Mouse (Mus musculus) c-Kit-negative CD71-positive TER-119-positive erythroid progenitor cells, embryonic 14.5 days (primary cell): Measurements from ENCODE around the gene Fbxo28.

Experiments
- DNase-seq: peaks from one replicate; pipeline ENCODE4 v3.0.0-alpha.2; 2013; ENCODE audit warnings: low read depth, low spot score

Gene Fbxo28

DNA sequence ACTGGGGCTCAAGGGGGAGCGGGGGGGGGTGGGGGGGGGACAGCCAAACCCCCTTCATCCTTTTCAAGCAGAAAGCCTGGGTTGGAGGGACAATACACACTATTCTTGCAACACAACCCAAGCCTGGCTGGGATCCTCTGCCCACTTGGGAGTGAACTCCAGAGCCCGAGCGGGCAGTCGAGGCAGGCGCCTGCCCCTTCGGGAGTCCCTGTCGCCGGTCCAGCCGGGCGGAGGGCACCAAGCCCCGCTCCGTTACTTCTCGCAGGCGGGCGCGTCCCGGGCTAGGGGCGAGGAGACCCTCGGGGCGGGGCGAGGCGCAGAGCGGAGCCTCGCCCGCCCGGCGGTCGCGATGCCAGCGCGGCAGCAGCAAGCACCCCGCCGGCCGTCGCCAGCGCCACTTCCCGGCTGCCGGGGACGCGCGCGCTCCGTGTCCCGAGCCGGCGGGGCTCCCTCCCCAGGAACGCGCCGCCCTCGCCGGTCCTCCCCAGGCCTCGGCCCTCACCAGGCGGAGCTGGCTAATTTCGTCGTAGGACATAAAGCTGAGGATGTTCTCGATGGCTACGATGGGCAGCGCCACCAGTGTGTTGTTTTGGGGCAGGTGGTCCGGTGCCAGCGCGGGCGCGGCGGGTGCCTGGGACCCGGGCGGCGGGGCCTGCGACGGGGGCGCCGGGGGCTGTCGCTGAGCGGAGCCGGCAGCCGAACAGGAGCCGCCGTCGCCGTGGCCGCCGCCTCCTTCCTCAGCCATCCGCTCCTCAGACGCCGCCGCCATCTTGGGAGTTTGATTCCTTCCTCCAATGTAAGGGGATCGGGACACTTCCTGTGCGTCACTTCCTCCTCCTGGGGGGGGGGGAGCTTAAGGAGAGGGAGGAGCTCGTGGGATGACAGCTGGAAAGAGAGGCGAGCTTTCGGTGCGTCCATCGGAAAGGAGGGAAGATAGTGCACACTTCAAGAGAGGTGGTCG lies at the start of gene Fbxo28:
Fbxo28 (minus strand) TSS at position 809 of the 961 bp plus-strand sequence.
- DNase-seq: peak; percentile 72

DNA sequence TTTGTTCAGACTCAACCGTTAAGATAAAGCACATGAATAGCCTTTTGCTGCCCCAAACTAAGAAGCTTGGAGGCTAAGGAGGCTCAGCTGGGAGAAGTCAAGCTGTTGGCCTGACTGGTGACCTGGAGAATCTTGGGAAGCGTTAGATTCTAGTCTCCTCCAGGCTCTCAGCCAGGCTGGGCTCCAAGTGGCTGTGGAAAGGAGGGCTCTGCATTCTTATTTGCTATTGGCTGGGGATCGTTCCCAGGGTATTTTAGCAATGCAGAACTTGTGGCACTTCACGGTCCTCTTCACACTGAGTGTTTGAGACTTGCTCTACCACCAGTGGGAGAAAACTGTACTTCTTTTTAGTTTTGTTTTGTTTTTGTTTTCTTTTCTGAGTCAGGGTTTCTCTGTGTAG lies 47.3 kb upstream of the Fbxo28 start:
- no peak for DNase-seq

DNA sequence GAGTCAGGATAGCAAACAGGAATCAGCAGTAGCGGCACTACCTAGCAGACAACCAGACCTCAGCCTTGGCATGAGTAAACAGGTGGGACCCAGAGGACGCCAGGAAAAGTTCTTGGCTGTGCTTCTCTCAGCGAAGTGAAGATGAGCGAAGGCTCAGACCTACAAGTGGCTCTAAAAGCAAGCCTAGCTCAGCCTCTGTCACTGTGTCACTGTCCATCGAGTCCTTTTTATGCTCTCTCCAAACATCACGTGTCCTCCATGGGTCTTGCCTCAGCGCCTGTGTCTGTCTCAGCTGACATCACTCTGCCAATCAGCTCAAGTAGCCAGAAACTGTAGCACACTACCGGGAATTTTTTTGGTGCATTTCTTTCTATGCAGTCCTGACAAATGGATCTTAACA lies 45.0 kb upstream of the Fbxo28 start:
- DNase-seq: no peak

DNA sequence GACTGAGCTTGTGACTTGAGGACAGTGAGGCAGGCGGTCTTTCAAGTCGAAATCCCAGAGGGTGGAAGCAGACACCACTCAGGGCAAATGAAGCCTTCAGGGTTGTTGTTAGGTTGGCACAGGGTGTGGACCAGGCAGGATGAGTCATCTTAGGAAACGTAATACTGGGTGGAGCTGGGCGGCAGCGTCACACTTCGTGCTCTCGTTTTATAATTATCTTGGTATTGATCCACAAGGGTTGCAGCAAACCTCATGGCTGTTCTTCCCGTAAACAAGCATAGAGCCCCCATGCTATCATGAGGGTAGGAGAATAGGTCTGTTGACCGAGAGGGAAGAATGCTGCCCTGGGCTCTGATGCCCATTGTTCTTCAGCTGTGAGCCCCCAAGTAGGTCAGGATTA lies 41.7 kb upstream of the Fbxo28 start:
- no peak for DNase-seq

DNA sequence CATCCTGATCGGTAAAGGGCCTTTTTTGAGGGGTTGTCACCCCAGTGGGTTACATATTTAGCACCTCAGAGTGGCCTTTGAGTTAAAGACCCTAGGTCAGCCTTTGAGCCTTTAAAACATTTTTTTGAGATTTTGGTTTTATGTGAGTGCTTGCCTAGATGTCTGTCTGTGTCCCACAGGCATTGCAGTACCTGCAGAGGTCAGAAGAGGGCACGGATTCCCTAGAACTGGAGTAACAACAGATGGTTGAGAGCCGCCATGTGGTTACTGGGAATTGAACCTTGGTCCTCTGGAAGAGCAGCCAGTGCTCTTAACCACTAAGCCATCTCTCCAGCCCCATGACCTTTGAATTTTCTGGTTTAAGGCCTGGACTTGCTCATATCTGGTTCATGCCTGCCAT lies 39.9 kb upstream of the Fbxo28 start:
- DNase-seq: no peak

DNA sequence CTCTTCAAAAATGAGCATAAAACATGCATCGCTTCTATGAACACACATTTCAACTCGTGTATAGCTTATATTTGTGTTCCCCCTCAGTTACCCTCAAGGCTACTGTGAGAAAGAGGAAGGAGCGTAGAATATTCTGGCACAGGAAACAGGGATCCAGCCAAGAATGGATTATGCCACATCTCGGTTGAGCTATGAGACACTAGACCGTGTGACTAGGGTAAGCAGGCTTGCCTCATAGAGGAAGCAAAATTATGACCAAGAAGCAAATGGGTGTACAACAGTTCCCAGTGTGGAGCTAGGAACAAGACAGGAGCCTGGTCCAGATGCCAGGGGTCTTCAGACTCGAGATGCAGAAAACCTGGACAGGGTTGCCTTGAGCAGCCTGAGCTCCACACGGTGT lies 39.3 kb upstream of the Fbxo28 start:
- DNase-seq: no peak

DNA sequence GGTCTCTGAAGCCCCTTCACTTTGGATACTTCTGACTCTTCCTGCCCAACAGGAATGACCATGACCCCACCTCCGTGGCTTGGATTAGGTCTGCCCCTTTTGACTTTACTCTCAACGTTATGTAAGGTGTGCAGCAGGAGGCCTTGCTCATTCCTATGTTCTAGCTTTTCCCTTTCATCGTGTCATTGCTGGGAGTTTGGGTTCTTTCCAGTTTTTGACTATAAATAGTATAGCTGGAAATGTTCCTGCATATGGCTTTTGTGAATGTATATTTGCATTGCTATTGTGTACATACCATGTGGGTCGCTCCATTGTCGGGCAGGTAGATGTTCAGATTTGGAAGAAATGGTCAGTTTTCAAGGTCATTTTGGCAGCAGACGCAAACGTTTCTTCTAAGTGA lies 37.4 kb upstream of the Fbxo28 start:
- no peak for DNase-seq

DNA sequence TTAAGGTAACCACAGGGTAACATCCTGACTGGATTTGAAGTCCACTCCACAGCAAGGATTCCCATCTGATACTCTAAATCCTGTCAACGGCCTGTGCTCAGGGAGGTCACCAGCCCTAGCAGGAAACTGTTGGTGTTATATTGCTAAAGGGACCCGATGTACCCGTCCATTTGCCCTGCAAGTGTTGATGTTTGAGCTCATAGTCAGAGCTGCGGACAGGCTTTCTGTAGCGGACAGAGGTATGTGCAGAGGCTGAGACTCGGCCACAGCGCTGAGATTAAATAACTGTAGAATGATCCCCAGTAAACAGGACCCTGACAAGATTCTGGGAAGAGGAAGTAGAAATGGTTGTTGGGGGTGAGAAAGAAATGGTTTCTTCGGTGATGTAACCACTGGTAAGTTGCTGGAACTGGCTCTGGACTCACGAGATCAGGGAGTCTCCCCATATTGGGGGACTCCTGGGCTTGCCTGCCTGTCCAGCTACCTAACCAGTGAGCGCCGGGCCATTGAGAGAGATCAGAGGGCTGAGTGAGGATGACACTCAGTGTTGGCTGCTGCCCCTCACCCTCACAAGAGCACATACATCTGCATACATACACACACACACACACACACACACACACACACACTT lies 36.9 kb upstream of the Fbxo28 start:
- no peak for DNase-seq

DNA sequence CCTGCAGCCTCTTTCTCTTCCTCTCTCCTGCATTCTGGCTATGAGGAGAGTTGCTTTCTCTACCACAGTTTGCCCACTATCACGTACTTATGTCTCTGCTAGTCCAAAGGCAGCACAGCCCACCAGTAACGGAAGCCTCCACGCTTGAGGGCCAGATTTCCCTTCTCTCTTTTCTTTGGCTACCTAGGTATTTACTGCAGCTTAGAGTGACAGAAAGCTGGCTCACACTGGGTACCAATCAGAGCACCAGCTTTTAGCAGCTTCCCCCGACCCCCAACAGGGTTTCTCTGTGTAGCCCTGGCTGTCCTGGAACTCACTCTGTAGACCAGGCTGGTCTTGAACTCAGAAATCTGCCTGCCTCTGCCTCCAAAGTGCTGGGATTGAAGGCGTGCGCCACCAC lies 36.1 kb upstream of the Fbxo28 start:
- no peak for DNase-seq

DNA sequence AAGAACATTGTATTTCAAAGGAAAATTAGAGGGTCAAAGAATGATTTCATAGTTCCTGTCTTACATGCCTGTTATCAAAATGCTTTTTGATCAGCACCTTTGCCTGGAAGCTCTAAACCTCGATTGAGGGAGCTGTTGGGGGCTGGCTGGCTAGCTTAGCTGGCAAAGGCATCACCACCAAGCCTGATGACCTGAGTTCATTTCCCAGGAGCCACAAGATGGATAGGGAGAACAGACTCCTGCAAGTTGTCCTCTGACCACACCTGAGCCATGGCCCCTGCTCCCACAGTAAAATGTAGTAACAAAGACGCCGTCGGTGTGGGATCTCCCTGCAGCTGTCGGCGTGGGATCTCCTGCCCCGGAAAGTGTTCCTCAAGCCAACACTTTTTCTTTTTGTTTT lies 35.4 kb upstream of the Fbxo28 start:
- no peak for DNase-seq

DNA sequence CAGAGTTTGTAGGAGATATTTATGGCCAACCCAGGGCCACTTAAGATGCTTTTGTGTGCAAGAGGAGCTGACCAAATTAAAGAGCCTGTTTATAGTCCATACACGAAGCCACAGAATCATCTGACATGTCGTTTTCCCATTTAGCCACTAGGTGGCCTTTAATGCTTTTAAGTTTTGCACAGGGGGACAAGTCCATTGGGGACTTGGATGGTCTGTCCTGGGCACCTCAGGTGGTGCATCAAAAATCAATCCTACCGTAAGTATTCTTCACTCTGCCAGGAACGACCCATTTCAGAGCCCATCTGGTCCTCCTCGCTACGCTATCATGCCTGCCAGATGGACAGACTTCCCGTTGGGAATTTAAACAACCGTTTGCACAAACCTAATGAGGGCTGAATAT lies 34.8 kb upstream of the Fbxo28 start:
- peak; percentile 24 for DNase-seq

DNA sequence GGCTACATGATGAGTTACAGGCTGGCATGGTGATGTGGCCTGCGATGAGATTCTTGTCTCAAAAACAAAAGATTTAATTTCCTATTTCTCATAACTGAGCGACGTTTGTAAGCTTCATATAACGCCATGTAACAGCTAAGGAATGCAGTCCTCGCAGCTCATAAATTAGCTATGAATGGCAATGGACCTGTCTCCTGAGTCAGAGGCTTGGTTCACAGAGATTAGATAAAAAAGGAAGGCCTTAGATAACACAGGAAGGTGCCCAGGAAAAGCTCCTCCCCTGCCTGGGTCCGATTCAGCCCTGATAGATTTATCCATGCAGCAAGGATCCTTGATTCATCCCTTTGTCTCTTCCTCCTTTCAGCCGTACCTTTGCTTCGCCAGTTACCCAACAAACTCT lies 30.5 kb upstream of the Fbxo28 start:
- no peak for DNase-seq

DNA sequence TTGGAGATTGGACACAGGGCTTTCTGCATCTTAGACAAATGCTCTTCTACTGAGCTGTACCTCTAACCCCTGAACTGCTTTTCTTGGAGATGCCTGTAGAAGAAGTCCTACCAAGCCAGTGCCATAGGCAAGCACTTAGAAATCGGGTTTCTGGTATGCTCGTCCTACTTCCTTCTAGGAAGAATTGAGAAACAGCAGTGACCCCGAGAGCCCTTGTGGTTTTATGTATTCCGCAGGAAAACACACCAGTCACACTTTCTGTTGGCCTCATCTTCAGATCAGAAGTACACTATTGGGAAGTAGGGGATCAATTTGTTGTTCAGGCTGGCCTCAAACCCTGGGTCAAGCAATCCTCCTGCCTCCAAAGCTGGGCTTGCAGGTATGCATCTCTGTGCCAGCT lies 28.0 kb upstream of the Fbxo28 start:
- no peak for DNase-seq

DNA sequence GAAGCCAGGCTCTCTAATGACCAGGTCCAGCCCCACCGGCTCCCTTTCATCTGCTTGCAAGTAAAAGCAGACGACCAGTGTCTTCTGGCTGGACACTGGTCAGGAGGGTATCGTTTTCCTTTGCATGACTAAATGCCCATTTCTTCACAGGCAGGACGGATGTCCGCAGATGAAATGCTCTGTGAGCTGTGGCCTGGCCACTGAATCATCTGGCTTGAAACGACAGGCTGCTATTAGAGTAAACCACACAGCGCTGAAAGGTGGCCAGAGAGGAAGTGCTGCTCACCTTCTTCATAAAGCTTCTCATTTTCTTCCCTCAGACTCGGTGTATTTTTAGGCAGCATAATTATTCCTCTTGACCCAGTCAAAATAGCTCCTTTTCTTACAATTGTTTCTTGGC lies 27.4 kb upstream of the Fbxo28 start:
- no peak for DNase-seq

DNA sequence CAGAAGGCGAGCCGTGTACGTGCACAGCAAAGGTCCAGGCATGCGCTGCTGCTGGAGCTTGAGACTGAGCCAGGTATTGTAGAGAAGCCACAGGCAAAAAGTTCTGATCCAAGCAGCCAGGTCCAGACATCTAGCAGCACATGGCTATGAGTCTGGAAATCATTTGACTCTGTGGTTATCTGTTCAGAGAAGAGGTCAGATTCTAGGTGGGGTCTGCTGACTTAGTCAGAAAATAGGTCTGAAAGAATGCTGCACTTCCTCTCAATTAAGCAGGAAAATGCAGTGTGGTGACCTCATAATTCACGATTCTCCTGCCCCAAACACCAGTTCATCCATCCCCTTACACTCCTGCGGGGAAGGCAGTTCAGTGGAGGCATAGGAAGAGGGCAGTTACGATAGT lies 26.9 kb upstream of the Fbxo28 start:
- DNase-seq: no peak

DNA sequence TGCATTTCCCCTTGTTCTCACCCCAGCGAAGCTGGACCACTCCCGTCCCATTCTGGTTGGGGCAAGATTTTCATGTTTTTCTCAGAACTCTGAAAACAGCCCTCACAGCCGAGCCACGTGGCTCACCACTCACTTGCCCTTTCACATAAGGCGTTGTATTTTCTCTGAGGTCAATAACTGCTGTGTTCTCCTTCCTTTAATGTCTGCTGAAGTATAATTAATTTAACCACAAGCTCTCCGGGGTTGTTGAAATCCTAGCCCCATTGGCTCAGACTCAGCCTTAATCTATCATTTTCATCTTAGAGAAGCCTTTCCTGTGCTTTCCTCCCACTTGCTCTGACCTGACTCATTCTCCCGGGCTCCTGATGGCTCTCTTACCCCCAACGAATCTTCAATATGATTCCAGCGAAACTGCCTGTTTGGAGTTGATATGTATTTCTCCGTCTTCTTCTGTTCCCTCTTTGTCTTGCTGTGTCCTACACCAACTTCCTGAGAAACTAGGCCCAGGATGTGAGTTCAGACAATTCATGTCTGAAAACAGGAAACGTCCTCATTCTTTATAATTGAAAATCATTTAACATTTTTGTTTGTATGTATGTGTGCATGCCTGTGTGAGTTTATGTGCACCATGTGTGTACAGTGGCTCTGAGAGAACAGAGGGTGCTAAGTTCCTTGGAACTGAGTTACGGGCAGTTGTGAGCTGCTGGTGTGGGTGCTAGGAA lies 22.4 kb upstream of the Fbxo28 start:
- no peak for DNase-seq

DNA sequence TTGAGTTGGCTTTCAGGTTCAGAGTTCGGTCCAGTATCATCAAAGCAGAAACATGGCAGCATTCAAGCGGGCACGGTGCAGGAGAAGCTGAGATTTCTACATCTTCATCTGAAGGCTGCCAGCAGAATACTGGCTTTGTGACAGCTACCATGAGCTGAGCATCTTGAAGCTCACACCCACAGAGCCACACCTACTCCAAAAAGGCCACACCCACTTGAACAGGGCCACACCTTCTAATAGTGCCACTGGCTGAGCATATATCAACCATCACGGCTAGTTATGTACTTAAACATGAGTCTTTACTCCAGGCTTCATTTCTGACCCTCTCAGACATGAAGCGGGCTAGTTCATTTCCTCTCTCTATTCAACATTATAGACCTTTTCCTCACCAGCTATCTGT lies 21.3 kb upstream of the Fbxo28 start:
- peak; percentile 31 for DNase-seq

DNA sequence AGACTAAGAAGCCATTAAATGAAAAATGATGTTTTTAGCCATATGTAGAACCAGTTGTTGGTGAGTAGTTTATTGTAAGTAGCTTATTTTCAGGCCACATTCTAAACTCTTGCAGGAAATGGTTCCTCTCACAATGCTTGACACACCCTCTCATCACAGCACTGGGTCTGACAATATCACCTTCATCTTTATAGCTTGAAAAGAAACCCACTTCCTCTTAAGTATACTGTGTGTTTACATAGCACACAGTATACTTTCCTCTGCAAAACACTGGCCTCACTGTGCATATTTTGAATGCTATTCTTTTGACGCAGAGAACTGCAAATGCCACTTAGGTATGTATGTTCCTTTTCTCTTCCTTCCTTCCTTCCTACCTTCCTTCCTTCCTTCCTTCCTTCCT lies 16.7 kb upstream of the Fbxo28 start:
- no peak for DNase-seq

DNA sequence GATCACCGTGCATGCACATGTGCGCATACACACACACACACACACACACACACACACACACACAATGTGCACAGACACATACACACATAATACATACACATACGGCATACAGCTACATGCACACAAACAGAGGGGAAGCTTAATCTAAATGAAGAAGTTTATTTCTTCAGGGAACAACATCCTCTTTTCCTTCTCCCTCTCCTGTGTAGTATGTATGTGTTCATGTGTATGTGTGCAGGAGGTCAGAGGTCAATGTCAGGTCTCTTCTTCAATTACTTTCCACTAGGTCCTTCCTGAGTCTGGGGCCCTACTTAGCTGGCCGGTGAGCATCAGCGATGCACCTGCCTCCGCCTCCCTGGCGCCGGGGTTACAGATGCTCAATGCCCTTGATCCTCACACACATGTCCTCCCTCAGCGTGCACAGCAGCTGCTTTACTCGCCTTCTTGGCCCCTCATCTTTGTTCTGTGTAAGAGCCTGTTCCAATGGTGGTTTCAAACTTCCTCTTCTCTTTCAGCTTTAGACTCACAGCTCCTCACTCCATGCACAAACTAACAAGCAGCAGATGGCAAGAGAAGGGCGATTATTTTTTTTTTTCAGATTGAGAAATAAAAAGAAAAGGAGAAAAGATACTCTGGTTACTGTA lies 13.2 kb upstream of the Fbxo28 start:
- DNase-seq: no peak

DNA sequence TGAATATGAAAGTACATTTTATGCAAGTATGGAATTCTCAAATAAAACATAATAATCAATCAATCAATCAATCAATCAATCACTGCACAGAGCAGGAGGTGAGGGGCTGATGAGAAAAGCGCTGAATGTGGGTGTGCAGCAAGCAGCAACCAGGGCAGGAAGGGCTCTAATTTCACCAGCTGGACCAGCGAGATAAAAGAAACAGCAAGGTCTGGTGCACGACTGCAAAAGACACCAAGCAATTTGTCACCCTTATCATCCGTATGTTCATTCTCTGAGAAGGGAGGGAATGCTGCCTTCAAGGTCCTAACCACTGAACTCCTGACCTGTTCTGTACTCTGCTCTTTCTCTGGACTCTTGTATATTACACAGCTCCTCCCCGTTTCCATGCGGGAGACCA lies 8.1 kb upstream of the Fbxo28 start:
- no peak for DNase-seq

DNA sequence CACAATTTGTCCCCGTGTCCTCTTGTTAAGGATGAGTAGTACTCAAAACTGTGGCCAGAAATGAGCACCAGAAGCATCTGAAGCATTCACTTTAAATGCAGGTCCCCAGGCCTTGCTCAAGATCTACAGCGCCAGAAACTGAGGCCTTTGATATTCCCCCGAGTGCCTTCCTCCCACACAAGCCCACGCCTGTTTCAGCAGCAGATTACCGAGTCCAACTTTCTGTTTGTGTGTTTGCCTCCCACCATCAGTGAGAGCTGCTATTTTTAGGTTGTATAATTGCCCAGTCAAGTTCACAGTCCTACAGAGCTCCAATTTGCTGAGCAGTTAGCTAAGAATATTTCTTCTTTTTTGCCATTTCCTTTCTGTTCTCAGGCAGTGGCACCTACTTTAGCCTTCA lies 5.1 kb upstream of the Fbxo28 start:
- no peak for DNase-seq

DNA sequence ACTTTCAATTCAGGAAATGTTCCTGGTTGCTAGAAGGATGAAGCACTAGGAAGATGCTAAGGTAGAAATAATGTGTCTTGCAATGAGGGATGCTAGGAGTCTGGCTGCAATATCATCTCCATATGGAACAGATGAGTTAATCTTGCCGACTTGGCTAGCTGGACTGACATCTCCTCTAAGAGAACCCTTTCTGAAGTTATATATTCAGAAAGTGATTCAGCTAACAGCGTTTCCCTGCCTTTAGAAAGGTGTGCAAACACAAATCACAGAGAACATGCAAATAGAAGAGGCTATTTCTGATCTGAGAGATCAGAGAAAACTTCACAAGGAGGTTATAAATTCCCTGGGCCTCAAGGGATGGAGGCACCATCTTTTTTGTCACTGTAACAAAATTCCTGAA lies 4.4 kb upstream of the Fbxo28 start:
- no peak for DNase-seq
